Mouse (Mus musculus): Measurements from ENCODE around the gene Casr. TPM values are rescaled to one million over a fixed set of nuclear protein-coding genes. Genes with fewer than 3 reads are reported as not detected.

The Casr gene
- polyA plus RNA-seq, 3 experiments from 2014 or later = not detected

- ATAC-seq = no peak
Observed at GRCm38 (mm10) chr16:36516355-36516754, 45.6 kb downstream of the Casr start.

GRCm38 (mm10) chr16:36507300-36507699 lies 54.6 kb downstream of the Casr start:
- no peak for ATAC-seq

- ATAC-seq = no peak
Observed at GRCm38 (mm10) chr16:36506827-36507226, 55.1 kb downstream of the Casr start.

- ATAC-seq = no peak
Observed at GRCm38 (mm10) chr16:36505913-36506312, 56.0 kb downstream of the Casr start.

- no peak for ATAC-seq
Observed at GRCm38 (mm10) chr16:36505134-36505533, 56.8 kb downstream of the Casr start.

- ATAC-seq = no peak
Observed at GRCm38 (mm10) chr16:36502286-36502685, 59.7 kb downstream of the Casr start.

GRCm38 (mm10) chr16:36492420-36492819 lies 69.5 kb downstream of the Casr start:
- ATAC-seq = no peak

GRCm38 (mm10) chr16:36476866-36477265 lies 85.1 kb downstream of the Casr start:
- peak; percentile 98 for ATAC-seq

GRCm38 (mm10) chr16:36475530-36475929 lies 86.4 kb downstream of the Casr start:
- ATAC-seq = no peak

- no peak for ATAC-seq
Observed at GRCm38 (mm10) chr16:36474849-36475248, 87.1 kb downstream of the Casr start.

GRCm38 (mm10) chr16:36473217-36474216 lies 88.4 kb downstream of the Casr start:
- ATAC-seq = no peak

GRCm38 (mm10) chr16:36471066-36471633 lies 90.8 kb downstream of the Casr start:
- ATAC-seq = no peak

GRCm38 (mm10) chr16:36469955-36470478 lies 91.9 kb downstream of the Casr start:
- peak; percentile 18 for ATAC-seq

GRCm38 (mm10) chr16:36469367-36469766 lies 92.6 kb downstream of the Casr start:
- ATAC-seq = no peak

GRCm38 (mm10) chr16:36468862-36469261 lies 93.1 kb downstream of the Casr start:
- no peak for ATAC-seq

- no peak for ATAC-seq
Observed at GRCm38 (mm10) chr16:36467936-36468335, 94.0 kb downstream of the Casr start.

- no peak for ATAC-seq
Observed at GRCm38 (mm10) chr16:36465436-36465835, 96.5 kb downstream of the Casr start.

- no peak for ATAC-seq
Observed at GRCm38 (mm10) chr16:36464076-36464475, 97.9 kb downstream of the Casr start.

- ATAC-seq = no peak
Observed at GRCm38 (mm10) chr16:36460426-36460825, 101.5 kb downstream of the Casr start.

- ATAC-seq = no peak
Observed at GRCm38 (mm10) chr16:36455342-36455802, 106.6 kb downstream of the Casr start, which contains the start of gene Stfa3. Gene Stfa3 (minus strand): TSS chr16:36455392.
